Comparison of ENCODE assay signal across 10 mouse cellular contexts in genomic region chr11:118550773-118551520, GRCm38 (mm10).
DNase-seq lines count a peak whose midpoint lies in the region; ATAC-seq and TF ChIP-seq lines count a peak whose summit lies in the region.
"Had no signal": no experiment of that assay in that cellular context is flagged by ENCODE, and none has a peak within 500 bp of the region (broad histone marks: within the 10 kb centered on the region; RNA-seq: fewer than 3 reads in every experiment).

No protein-coding gene starts in this region.

- no peak overlapping the region for H3K9ac ChIP-seq in midbrain, postnatal 0 days (replicated peaks; ENCODE audit: low read length, poor library complexity, severe bottlenecking)
- H3K9ac ChIP-seq in hindbrain, embryonic 15.5 days: no peak overlapping the region
- H3K9ac ChIP-seq: embryonic facial prominence, embryonic 13.5 days had no signal

- H3K4me2 ChIP-seq in midbrain, postnatal 0 days (ENCODE audit: low read depth, low read length, poor library complexity, severe bottlenecking): no peak overlapping the region
- no peak overlapping the region for H3K4me2 ChIP-seq in hindbrain, embryonic 15.5 days
- H3K4me2 ChIP-seq: embryonic facial prominence, embryonic 13.5 days had no signal

- no peak for DNase-seq in midbrain, embryonic 10.5 days (ENCODE audit: low spot score)
- no peak for DNase-seq in midbrain, postnatal 0 days (ENCODE audit: low spot score)
- peak; percentile 11 for DNase-seq in embryo, embryonic 11.5 days (ENCODE audit: low read depth, low spot score)
- DNase-seq in thymus, postnatal 10 days (ENCODE audit: low spot score in 2 of 2): peak; percentile 12 to 26
- no peak for DNase-seq in testis, postnatal 14 days (ENCODE audit: low spot score)
- DNase-seq in layer of hippocampus, adult 18-20 months (ENCODE audit: low spot score in 2 of 2): no peak

- H3K27ac ChIP-seq in midbrain, embryonic 10.5 days (replicated peaks): peak overlapping the region; percentile 61
- H3K27ac ChIP-seq in midbrain, postnatal 0 days (ENCODE audit: low read depth, low read length): no peak overlapping the region
- H3K27ac ChIP-seq in hindbrain, embryonic 15.5 days (replicated peaks): peak overlapping the region; percentile 60
- H3K27ac ChIP-seq: embryonic facial prominence, embryonic 13.5 days had no signal

- peaks cover 43% of the 10 kb centered on the region for H3K27me3 ChIP-seq in midbrain, embryonic 10.5 days (ENCODE audit: low read depth, poor library complexity, severe bottlenecking)
- no peaks in the 10 kb centered on the region for H3K27me3 ChIP-seq in midbrain, postnatal 0 days (ENCODE audit: insufficient read depth, low read length)
- H3K27me3 ChIP-seq in hindbrain, embryonic 15.5 days: no peaks in the 10 kb centered on the region

- H3K36me3 ChIP-seq in midbrain, embryonic 10.5 days: no peaks in the 10 kb centered on the region
- H3K36me3 ChIP-seq in midbrain, postnatal 0 days (ENCODE audit: insufficient read depth, low read length): no peaks in the 10 kb centered on the region
- no peaks in the 10 kb centered on the region for H3K36me3 ChIP-seq in hindbrain, embryonic 15.5 days
- H3K36me3 ChIP-seq: embryonic facial prominence, embryonic 13.5 days had no signal

- no peak for ATAC-seq in midbrain, postnatal 0 days (ENCODE audit: low FRiP score)
- ATAC-seq in hindbrain, embryonic 15.5 days (ENCODE audit: low FRiP score, low read depth): peak; percentile 57; the same call in 1 of the 2 replicates
- ATAC-seq in megakaryocyte-erythroid progenitor cell, adult 5-6 weeks (replicated peaks; ENCODE audit: low FRiP score, low TSS enrichment, poor library complexity, severe bottlenecking): no peak
- ATAC-seq: intestine, postnatal 0 days had no signal

- 37% methylated on average over 17 of the region's 17 CpGs for WGBS in midbrain, embryonic 10.5 days
- WGBS in midbrain, postnatal 0 days: 23% methylated on average over 17 of the region's 17 CpGs
- WGBS in hindbrain, embryonic 15.5 days: 19% methylated on average over 17 of the region's 17 CpGs

- no peaks in the 10 kb centered on the region for H3K9me3 ChIP-seq in midbrain, embryonic 10.5 days (replicated peaks)
- H3K9me3 ChIP-seq in midbrain, postnatal 0 days (ENCODE audit: low read length): no peaks in the 10 kb centered on the region
- no peaks in the 10 kb centered on the region for H3K9me3 ChIP-seq in hindbrain, embryonic 15.5 days
- H3K9me3 ChIP-seq: embryonic facial prominence, embryonic 13.5 days had no signal

- H3K4me3 ChIP-seq in midbrain, embryonic 10.5 days: no peak overlapping the region
- H3K4me3 ChIP-seq in midbrain, postnatal 0 days (ENCODE audit: low read depth, low read length): no peak overlapping the region
- no peak overlapping the region for H3K4me3 ChIP-seq in hindbrain, embryonic 15.5 days
- H3K4me3 ChIP-seq: embryonic facial prominence, embryonic 13.5 days had no signal

- H3K4me1 ChIP-seq in midbrain, embryonic 10.5 days: peaks cover 65% of the 10 kb centered on the region
- H3K4me1 ChIP-seq in midbrain, postnatal 0 days (ENCODE audit: insufficient read depth, low read length): peaks cover 9% of the 10 kb centered on the region; the same call in 1 of the 2 replicates
- peaks cover 51% of the 10 kb centered on the region for H3K4me1 ChIP-seq in hindbrain, embryonic 15.5 days (replicated peaks)

- no peak for TF ChIP-seq CTCF in midbrain, postnatal 0 days (IDR thresholded peaks at IDR 0.05)

Comparison
In these comparisons a context has a peak if more than half of its experiments do, and no peak if none do; other contexts are left out.
1. DNase-seq: peak in embryo, embryonic 11.5 days (single experiment) and thymus, postnatal 10 days (2 of 2); none in midbrain, embryonic 10.5 days (single experiment), midbrain, postnatal 0 days (single experiment), testis, postnatal 14 days (single experiment) and layer of hippocampus, adult 18-20 months (0 of 2).